Mouse (Mus musculus) monocyte, adult 5-6 weeks (primary cell): ENCODE measurements around the gene Phactr1. TPM values are rescaled to one million over a fixed set of nuclear protein-coding genes. Genes with fewer than 3 reads are reported as not detected.

Source experiments
- ATAC-seq: fragments of 153-309, 156-312 bp; replicated peaks from 2 replicates; pipeline ENCODE4 v1.8.0; 2017; ENCODE audit warnings: mild to moderate bottlenecking; ENCODE audit not compliant: low TSS enrichment, insufficient number of reproducible peaks, severe bottlenecking, poor library complexity, low FRiP score
- total RNA-seq: library from RNA; stranded (forward); fragments of 200-1000, 200-491, 200-594 nt; gene quantifications from 3 replicates; pipeline ENCODE4 v1.2.3, GENCODE M21; 2017

Gene Phactr1
- total RNA-seq, 1 experiment from 2014 or later, result not detected

DNA sequence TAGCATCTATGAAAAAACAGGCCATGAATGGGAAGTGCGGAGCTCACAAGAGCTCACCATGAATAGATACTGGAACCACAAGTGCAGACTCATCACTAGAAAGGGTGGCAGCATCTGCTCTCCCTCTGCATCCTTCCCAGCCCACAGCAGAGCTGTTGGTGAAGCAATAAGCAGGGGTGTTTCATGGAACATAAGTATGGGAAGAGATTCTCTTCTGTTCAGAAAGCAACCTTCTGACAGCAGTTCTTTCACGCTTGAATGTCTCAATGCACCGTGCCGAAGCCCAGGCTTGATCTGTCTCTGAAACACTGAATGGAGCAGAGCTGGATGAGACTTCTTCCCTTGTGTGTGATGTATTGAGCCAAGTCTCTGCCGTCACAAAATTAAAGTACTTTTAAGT, 64.0 kb downstream of the Phactr1 start:
- ATAC-seq, result no peak

DNA sequence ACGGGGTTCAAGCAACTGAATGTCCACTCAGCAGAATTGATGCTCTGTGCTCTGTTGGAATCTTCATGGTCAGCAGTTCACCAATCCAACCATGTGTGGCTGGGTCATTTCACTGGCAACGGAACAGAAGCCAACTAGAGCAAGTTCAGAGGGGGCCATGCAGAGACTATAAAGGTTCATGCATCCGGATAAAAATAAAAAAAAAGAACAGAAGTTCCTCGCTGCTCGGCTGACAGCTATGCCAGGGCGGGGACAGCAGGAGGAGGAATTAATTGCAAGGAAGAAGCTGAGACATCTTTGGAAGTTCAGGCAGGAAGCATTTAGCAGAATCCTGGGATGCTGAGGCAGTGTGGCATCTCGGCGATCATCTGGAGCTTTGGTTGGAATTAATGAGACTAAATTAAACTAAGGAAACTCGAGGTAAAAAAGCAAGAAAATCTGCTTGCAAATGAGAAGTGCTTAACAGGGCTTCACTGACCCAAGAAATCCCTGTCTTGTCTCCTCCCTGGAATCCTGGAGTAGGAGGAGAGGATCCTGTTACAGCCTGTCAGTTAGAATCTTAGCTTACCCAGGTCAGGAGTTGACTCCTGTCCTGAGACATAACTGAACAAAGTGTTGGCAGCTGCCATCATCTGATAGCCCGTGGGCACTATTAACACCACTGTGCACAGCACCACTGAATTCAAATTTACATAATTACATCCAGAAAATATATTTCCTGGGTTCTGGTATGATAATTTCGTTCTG, 77.4 kb downstream of the Phactr1 start:
- ATAC-seq, result no peak

DNA sequence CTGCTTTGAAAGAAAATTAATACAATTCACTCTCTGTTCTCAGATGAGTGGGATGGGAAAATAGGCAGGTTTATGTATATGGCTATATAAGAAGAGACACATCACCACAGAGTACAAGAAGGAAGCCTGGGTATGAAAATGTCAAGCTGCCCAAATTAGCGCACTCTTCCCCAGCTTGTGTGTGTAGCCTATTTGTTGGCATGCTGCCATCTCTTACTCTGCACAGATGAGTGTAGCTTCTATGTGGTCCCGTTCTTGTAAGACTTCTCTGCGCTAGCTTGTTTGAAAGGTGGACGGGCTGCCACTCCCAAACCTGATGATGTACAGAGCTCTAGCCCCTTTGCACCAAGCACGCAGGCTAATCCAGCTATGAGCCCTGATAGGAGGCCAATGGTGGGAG, 78.7 kb downstream of the Phactr1 start:
- no peak for ATAC-seq

DNA sequence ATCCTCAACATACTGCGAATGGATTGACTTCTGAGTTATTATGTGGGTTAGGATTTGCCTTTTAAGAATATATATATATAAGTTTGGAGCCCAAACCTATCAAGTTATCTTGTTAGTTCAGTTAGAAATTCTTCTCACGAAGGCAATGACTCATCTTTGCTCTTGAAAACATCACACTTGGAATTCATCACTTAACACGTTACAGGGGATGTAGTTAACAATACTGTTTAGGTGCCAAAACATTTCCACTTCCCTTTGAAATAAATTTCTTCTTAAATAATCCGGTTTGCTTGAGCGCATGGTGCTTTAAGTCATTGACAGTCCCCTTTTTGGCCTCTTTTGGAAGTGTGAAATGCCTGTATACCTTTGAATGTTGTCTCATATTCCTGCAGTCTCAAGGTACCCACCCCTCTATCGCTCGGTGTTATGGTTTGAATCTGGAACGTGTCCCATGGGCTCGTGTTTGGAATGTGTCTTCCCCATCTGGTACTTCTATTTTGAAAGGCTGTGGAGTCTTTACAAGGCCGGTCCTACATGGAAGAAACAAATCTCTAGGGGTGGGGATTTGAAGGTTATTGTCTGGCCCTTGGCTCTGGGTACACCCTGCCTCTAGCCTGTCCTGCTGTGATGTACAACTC, 80.6 kb downstream of the Phactr1 start:
- no peak for ATAC-seq

DNA sequence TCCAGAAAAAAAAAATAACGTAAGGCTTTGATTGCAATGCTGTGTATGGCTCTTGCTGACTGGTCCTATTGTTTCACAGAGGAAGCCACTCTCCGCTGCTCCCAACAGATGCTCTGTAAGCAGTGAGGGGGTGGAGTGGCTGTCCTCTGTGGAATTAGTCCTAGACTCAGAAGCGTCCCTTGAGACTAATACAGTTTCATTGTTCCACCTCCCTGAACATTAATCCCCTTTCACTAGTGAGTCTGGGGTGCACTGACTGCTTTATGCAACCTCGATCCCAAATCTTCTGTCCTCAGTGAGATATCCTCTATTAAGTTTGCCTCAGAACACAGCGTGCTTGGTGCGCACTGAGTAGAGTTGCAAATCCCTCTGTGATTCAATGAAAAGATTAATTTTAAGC, 91.9 kb downstream of the Phactr1 start:
- ATAC-seq, result no peak

DNA sequence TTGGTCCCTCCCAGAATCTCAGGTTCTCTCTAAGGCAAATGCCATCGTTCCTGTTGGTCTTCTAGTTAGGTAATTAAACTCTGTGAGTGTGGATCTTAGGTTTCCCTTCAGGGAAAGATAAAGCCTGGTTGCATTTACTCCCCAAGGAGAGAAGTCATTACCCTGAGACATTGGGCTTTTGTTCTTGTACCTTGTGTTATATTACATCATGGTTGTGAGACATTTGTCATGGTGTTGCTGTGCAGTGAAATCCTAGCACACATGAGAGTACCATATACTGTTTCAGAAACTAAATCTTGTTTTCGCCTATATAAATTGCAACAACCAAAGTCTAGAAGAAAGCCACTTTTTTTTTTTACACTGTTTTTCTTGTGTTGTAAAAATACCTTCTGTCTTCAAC, 93.6 kb downstream of the Phactr1 start:
- no peak for ATAC-seq

DNA sequence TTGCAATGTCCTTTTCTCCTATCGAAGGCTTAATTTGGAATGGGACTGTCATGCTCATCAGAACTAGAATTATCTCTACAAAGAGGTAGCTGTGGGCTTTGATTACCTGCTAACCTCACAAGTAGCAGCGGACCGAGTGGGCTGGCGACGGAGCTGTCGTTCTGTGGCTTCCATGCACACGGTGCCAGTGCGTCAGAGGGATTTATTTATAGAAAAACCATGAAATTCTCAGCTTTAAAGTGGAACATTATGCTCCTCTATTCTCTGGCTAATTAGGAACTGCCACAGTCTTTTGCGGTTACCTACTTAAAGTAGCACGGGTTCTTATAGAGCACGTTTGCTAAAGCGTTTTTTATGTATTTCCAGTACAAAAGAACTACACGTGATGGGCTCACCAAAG, 101.7 kb downstream of the Phactr1 start:
- no peak for ATAC-seq

DNA sequence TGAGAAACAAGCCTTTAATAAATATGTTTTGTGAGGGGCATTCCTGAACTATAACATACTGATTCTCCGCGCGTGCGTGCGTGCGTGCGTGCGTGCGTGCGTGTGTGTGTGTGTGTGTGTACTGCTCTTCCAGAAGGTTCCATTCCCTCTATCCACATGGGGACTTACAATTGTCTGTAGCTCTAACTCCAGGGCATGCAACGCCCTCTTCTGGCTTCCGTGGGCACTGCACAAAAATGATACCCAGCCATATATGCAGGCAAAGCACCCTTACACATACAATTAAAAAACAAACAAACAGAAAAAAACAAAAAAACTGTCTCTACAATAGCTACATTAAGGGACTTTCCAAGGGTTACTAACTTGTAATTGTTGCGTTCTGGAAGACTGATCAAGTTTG, 108.8 kb downstream of the Phactr1 start:
- ATAC-seq, result no peak

DNA sequence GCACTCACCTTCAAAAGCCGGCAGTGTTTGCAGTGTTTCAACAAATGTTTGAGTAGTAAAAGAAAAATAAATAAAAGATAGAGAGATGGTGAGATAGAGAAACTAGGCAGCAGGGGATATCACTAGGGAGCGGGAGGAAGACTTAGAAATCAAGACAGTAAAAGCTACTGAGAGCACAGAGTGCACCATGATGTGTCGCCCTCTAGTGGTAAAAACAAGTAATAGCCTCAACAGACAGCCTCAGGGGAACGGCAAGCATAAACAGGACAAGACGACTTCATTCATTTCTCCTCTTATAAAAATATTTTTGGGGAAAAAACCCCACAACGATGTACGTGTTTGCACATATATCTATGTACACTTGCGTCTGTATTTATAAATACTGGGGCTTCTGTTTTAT, 111.9 kb downstream of the Phactr1 start:
- ATAC-seq, result no peak

DNA sequence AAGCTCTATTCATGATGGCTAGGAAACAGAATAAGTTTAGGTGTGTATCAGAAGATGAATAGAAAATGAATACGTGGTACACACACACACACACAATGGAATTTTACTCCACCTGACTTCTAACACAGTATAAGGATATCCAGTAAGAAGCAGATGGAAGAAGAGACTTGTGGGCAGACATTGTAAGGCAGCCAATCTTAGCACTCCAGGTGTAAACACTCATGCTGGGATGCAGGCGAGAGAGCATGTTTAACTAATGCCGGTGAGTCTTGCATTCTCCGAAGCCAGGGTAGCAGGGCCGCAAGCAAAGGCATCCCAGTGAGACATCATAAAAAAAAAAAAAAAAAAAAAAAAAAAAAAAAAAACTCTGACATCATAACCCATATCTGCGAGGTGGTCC, 120.1 kb downstream of the Phactr1 start:
- ATAC-seq, result no peak

DNA sequence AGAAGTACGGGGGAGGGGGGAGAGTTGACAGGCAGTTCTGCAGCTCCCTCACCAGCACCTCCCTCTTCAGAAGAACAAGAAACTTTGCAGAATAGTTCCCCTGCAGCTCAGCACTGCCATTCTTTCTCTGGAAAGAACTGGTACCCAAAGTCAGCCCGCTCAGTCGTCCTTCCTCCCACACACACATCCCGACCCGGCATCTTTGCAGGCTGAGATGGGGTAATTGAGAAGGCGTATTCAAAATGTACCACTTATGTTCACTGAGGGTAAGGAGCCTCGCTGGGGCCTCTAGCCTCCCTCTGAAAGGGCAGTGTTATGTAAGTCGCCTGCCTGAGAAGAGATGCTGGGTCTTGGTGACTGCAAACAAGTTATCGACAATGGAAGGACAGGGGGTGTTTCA, 123.9 kb downstream of the Phactr1 start:
- ATAC-seq, result no peak

DNA sequence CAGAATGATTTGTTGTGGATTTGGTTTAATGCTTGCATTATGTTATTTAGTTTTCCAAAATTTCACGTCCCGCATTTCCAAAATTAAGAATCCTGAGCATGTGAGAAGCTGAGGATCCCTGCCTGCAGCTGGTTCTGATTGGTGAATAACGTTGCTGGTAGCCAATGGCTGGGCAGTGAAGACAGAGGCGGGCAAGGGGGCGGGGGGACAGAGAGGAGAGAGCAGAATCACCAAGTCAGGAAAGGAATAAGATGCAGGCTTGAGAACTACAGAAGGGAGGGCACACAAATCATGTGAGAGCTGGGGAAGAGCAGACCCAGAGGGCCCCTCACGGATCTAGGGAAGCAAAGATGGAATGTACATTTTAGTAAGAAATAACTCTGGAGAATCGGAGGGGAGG, 132.3 kb downstream of the Phactr1 start:
- ATAC-seq, result no peak

DNA sequence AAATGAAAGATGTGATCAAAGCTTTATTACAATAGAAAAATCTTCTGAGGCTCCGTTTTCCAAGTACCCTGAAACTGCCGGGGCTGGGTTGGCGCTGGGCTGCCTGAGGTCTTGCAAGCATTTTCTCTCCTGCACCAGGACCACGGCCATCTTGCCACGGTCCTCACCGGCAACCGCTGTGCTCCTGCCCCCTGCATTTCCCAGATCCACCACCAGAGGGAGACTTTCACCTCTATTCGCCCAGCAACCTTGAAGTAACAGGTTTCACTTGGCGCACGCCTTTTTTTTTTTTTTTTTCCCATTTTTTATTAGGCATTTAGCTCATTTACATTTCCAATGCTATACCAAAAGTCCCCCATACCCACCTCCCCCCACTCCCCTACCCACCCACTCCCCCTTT, 138.0 kb downstream of the Phactr1 start:
- ATAC-seq, result no peak; the same call in 1 of the 2 replicates

DNA sequence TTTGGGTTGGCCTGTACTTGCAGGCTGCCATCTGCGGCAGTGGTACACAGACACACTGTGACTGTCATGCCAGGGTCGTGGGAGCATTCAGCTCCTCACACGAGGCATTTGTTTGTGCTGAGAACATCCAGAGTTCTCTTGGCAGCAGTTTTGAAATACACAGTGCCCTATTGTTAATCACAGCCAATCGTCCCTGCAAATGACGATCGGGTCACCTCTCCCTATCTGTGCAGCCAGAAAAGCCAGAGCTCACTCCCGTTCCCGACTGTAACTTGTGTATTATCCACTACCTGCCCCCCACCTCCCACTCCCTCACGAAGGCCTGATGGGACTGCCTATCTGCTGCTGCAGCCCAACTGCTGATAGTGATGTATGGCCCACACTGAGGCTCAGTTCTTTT, 140.1 kb downstream of the Phactr1 start:
- ATAC-seq, result no peak

DNA sequence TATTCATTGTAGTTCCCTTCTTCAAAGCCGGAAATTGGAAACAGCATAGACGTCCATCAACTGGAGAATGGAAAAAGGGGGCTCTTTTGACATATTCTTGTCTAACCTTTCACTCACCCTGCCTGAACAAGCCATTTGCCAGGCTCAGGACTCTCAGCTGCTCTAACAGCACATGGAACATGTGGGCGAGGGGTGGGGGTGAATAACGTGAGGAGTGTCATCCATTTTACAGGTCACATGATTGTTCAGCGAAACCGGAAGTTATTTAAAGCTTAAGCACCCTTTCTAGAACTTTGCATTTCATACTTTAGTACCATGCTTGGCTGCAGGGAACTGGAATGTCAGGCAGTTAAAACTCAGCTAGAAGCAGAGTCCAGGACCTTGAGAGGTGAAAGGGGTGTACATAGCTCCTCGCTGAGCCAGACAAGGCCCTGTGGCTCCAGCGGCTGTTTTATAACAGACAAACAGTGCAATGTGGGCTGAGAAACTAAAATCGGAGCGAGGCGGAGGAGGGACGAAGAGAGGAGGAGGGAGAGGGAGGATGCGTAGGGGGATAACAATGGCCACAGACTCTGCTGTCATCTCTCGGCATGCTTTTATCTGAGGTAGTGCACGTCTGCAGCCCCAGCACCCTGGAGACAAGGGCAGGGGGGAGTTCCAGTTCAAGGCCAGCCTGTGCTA, 141.1 kb downstream of the Phactr1 start:
- no peak for ATAC-seq

DNA sequence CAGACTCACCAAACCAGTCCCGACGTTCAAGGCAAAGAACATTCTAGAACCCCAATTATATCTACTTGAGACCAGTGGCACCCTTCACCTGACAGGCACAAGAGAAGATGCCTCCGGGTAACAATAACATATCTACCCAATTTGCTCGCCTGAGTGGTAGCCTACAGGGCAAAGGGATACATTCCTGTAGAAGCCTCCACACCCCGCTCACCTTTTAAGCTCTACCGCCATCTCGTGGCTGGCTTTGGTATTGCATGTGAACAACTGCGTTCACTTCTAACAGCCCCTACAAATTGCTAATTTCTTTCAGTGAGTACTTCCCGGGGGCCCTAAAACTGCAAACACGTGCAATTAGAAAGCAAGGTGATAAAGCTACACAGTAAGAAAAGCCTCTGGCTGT, 142.1 kb downstream of the Phactr1 start:
- peak; percentile 50 for ATAC-seq

DNA sequence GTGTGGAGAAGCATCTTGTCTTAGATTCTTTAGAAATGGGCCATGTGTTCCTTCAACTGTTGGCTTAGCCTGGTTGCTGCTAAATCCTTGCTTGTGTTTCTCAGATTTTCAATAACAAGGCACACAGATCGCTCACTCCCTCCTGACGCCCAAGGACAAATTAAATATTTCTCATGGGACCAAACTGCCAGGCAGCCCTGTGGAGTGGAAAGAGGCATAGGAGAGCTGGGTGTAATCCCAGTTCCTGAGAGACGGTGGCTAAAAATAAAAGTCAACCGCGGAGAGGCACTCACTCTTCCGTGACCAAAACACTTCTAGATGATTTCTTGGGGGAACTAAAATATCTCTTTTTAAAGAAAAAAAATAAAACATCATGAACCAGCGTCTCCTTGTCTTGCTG, 143.5 kb downstream of the Phactr1 start:
- no peak for ATAC-seq

DNA sequence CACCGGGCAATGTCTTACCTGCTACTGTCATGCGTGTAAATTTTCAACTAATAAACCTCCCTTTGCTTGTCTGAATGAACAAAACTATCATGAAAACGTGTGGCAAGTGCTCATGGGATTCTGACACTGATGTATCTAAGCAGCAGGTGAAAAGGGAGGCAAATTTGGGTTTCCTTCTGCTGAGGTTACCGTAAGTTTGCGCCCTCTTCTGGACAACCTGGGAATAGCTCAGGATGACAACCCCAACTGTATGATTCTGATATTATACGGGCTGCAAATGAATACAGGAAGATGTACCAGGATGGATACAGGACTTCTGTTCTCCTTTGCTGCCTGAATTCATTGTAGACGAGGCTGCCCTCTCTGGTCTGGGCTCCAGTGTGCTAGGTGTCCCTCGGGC, 146.2 kb downstream of the Phactr1 start:
- no peak for ATAC-seq

DNA sequence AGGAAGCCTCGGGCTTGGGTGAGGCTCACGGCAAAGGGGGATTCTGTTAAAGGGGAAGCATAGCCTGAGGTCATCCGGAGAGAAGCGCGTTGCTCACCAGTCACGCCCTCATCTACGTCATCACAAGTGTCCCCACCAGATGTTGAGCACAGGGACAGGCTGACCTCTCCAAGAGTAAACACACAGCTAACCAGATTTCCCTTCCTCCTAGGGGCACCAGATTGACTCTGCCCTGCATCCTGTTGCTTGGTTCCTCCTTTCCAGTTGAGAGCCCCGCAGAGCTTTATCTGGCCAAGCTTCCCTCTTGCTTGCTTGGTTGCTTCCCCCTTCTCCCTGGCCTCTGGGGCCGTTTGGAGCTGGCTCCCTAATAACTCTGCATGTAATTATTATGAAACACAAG, 148.6 kb downstream of the Phactr1 start:
- ATAC-seq, result peak; percentile 35; the same call in 1 of the 2 replicates

DNA sequence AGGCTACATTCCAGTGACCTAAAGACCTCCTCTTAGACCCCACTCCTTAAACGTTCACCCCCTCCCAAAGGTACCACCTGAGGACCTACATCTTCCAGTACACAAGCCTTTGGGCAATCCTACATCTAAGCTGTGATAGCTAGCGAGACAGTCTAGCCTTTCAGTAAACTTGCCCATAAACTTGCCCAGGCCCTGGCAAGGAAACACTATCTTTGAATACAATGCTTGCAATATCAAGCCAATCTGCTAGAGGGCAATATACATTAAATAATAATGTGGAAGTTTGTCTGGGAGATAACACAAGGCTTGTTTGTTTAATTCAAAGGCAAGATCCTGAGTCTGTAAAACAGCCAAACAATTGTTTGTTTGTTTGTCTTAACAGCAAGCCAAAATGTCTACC, 155.0 kb downstream of the Phactr1 start:
- ATAC-seq, result no peak
